Mouse (Mus musculus) thymus, postnatal 25 days (tissue): ENCODE measurements around the gene Mn1.

Experiments
- DNase-seq: peaks from one replicate; pipeline ENCODE4 v3.0.0; 2022

Mn1 gene

GRCm38 (mm10) chr5:111489022-111489616 is 72.0 kb downstream of the Mn1 start:
- DNase-seq: no peak

DNA sequence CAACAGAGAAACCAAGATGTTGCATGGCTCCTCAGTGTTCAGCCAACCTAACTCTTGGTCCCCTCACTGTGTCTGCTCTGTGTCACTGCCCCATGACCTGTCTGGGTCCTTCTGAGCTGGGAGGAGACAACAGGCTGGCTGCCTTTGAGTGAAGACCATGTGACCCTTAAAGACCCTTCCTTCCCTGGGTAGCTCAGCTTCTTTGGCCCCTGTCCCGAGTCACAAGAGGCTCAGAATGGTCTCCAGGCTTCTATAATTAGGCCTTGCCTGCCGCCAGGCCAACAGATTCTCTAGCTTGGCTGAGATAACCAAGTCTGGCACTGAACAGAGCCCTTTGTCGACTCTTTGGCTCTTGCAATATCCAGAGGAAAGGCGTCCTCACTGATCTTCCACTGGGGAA is 73.4 kb downstream of the Mn1 start:
- DNase-seq: no peak

GRCm38 (mm10) chr5:111491485-111491884 is 74.3 kb downstream of the Mn1 start:
- DNase-seq: no peak

- DNase-seq: peak; percentile 39
Observed at GRCm38 (mm10) chr5:111500036-111500435, 82.9 kb downstream of the Mn1 start.

- no peak for DNase-seq
Observed at GRCm38 (mm10) chr5:111501691-111502441, 84.7 kb downstream of the Mn1 start.

DNA sequence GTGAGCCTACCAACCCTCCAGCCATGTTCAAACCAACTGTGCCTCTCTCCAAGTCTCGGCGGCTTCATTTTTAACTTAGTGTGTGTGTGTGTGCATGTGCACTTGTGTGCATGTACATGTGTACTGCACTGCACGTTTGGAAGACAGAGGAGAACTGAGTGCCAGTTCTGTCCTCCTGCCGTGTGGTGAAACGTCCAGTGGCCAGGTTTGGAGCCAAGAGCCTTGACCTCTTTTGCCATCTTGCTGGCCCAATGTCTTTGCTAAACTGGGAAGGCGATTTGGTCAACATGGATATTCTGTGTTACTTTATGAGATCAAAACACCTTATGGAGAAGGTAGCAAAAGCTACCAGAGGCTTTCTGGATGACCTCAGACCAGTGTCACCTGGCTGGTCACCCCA is 88.1 kb downstream of the Mn1 start:
- DNase-seq: no peak

DNA sequence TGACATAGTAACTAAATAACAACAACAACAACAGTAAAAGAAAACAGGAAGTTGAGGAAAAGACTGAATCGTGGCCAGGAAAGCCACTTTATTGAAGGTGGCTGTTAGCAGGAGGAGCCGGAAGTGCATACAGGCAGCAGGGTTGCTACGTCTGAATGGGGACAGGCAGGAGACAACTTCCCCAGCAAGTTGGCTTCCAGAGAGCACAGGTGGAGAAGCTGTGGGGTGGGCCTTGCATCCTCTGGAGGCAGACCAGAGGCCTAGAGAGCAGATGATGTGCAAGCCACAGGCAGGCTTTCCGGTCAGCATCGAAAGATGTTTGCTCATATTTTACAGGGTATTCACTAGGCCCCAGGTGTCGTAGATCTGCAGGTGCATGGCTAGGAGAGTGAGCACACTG is 88.7 kb downstream of the Mn1 start:
- DNase-seq: peak; percentile 49

DNA sequence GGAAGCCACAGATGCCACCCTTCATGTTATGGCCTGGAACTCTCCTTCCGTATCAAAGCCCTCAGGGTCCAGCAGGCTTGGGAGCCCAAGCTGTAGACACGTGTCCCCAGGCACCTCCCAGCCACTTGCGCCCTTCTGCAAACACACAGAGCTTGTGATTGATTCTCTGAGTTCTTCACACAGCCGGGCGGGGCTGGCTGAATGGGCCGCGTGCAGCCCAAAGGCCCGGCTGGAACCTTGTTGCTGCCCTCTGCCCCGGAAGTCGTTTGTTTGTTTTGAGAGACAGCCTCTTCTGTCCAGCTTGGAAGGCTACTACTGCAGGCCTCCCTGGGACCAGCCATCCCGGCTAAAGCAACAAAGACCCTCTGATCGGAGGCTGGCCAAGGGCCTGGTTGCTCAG is 89.2 kb downstream of the Mn1 start:
- no peak for DNase-seq
